Mouse (Mus musculus): Measurements from ENCODE around the gene Tlx2.

- TF ChIP-seq CTCF (IDR thresholded peaks at IDR 0.05; ENCODE audit: low read depth, low read length): no peak
- TF ChIP-seq POLR2AphosphoS5 (IDR thresholded peaks at IDR 0.05; ENCODE audit: insufficient replicate concordance, low read depth, low read length): no peak
- no peak for TF ChIP-seq GATA2 (IDR thresholded peaks at IDR 0.05; ENCODE audit: borderline replicate concordance, low read depth, low read length)
Observed at GRCm38 (mm10) chr6:83031921-83032590, 38.0 kb downstream of the Tlx2 start.
